Mouse (Mus musculus) heart, postnatal 10 days (tissue): ENCODE data around the gene Ccdc3. TPM values are rescaled to one million over a fixed set of nuclear protein-coding genes. Genes with fewer than 3 reads are reported as not detected.

Experiments
- DNase-seq, 2 experiments: peaks; one replicate each; pipeline ENCODE4 v3.0.0; 2021
- intact Hi-C: fragments of 180-260 bp; cut with DNase I; formaldehyde crosslinking; loops from one replicate; pipeline ENCODE4 v1.15.1; 2025
- total RNA-seq, 2 experiments: library from RNA; stranded (reverse); gene quantifications; 2 replicates each; pipeline ENCODE4 v1.2.3; 2021

The Ccdc3 gene
- total RNA-seq, result 1 to 10 TPM; 8.2 to 8.6 TPM

- peak; percentile 39 to 41 for DNase-seq
- intact Hi-C loops, result no loop called here
Observed at GRCm38 (mm10) chr2:5137500-5138286, at the start of gene Ccdc3. Gene Ccdc3, plus strand, starts transcription at chr2:5137776.

- intact Hi-C loops, result loop anchor here (2.0 kb wide), 1 partner anchor 306 kb away; no protein-coding TSS in a partner anchor
Observed at GRCm38 (mm10) chr2:5090385-5090784, 47.2 kb upstream of the Ccdc3 start.

GRCm38 (mm10) chr2:5094876-5095275, 42.7 kb upstream of the Ccdc3 start:
- intact Hi-C loops, result no loop called here
- DNase-seq, result no peak

More at GRCm38 (mm10) chr2:5090385-5090784, 47.2 kb upstream of the Ccdc3 start:
- DNase-seq, result peak; percentile 39 to 49

- DNase-seq, result no peak
- intact Hi-C loops, result no loop called here
Observed at GRCm38 (mm10) chr2:5095316-5095715, 42.3 kb upstream of the Ccdc3 start.

- intact Hi-C loops, result no loop called here
- no peak for DNase-seq
Observed at GRCm38 (mm10) chr2:5097786-5098445, 39.7 kb upstream of the Ccdc3 start.

GRCm38 (mm10) chr2:5099176-5099575, 38.4 kb upstream of the Ccdc3 start:
- intact Hi-C loops, result no loop called here
- DNase-seq, result no peak

- DNase-seq, result no peak
- intact Hi-C loops, result no loop called here
Observed at GRCm38 (mm10) chr2:5101743-5102245, 35.8 kb upstream of the Ccdc3 start.

- intact Hi-C loops, result no loop called here
Observed at GRCm38 (mm10) chr2:5102891-5103290, 34.7 kb upstream of the Ccdc3 start.

GRCm38 (mm10) chr2:5112785-5113291, 24.7 kb upstream of the Ccdc3 start:
- DNase-seq, result no peak

More at GRCm38 (mm10) chr2:5102891-5103290, 34.7 kb upstream of the Ccdc3 start:
- no peak for DNase-seq

GRCm38 (mm10) chr2:5114386-5114785, 23.2 kb upstream of the Ccdc3 start:
- DNase-seq, result no peak
- intact Hi-C loops, result no loop called here

More at GRCm38 (mm10) chr2:5112785-5113291, 24.7 kb upstream of the Ccdc3 start:
- intact Hi-C loops, result no loop called here

- intact Hi-C loops, result no loop called here
- DNase-seq, result no peak
Observed at GRCm38 (mm10) chr2:5116856-5117532, 20.6 kb upstream of the Ccdc3 start.

- intact Hi-C loops, result no loop called here
- no peak for DNase-seq
Observed at GRCm38 (mm10) chr2:5125506-5125905, 12.1 kb upstream of the Ccdc3 start.

GRCm38 (mm10) chr2:5127369-5127768, 10.2 kb upstream of the Ccdc3 start:
- intact Hi-C loops, result no loop called here

GRCm38 (mm10) chr2:5129099-5129498, 8.5 kb upstream of the Ccdc3 start:
- DNase-seq, result peak; percentile 27
- intact Hi-C loops, result no loop called here

More at GRCm38 (mm10) chr2:5127369-5127768, 10.2 kb upstream of the Ccdc3 start:
- no peak for DNase-seq

GRCm38 (mm10) chr2:5132046-5132445, 5.5 kb upstream of the Ccdc3 start:
- intact Hi-C loops, result no loop called here
- no peak for DNase-seq

GRCm38 (mm10) chr2:5134959-5135743, 2.4 kb upstream of the Ccdc3 start:
- DNase-seq, result no peak
- intact Hi-C loops, result no loop called here

GRCm38 (mm10) chr2:5139961-5140360, 2.4 kb downstream of the Ccdc3 start:
- intact Hi-C loops, result no loop called here

GRCm38 (mm10) chr2:5144446-5144845, 6.9 kb downstream of the Ccdc3 start:
- intact Hi-C loops, result no loop called here
- DNase-seq, result no peak

More at GRCm38 (mm10) chr2:5139961-5140360, 2.4 kb downstream of the Ccdc3 start:
- no peak for DNase-seq

GRCm38 (mm10) chr2:5147907-5148306, 10.3 kb downstream of the Ccdc3 start:
- DNase-seq, result no peak
- intact Hi-C loops, result no loop called here

- intact Hi-C loops, result no loop called here
- no peak for DNase-seq
Observed at GRCm38 (mm10) chr2:5154711-5155110, 17.1 kb downstream of the Ccdc3 start.
